In genomic region chr3:88147444-88147843, GRCm38 (mm10) we compare ENCODE assay signal across 11 mouse cellular contexts. TPM values are rescaled to one million over a fixed set of nuclear protein-coding genes. Genes with fewer than 3 reads are reported as not detected.
DNase-seq lines count a peak whose midpoint lies in the region; ATAC-seq and TF ChIP-seq lines count a peak whose summit lies in the region.
"Had no signal": no experiment of that assay in that cellular context is flagged by ENCODE, and none has a peak within 500 bp of the region (broad histone marks: within the 10 kb centered on the region; RNA-seq: fewer than 3 reads in every experiment).

No protein-coding gene starts in this region.

- no peak overlapping the region for H3K4me2 ChIP-seq in midbrain, embryonic 13.5 days (replicated peaks)
- H3K4me2 ChIP-seq in midbrain, embryonic 14.5 days (ENCODE audit: low read length) = no peak overlapping the region
- 0 out of 2 replicates have a peak overlapping the region, but pooled peaks have one; percentile 13 for H3K4me2 ChIP-seq in limb, embryonic 12.5 days
- H3K4me2 ChIP-seq: hindbrain, embryonic 12.5 days; kidney, embryonic 15.5 days had no signal

- no peak for TF ChIP-seq CTCF in heart, adult 2 months (IDR thresholded peaks at IDR 0.05)

- no peak overlapping the region for H3K9ac ChIP-seq in heart, adult 2 months (ENCODE audit: low read depth, low read length)
- no peak overlapping the region for H3K9ac ChIP-seq in midbrain, embryonic 13.5 days (replicated peaks)
- H3K9ac ChIP-seq in midbrain, embryonic 14.5 days (replicated peaks; ENCODE audit: low read length) = no peak overlapping the region
- no peak overlapping the region for H3K9ac ChIP-seq in limb, embryonic 12.5 days (replicated peaks)
- H3K9ac ChIP-seq: kidney, embryonic 15.5 days had no signal

- no peak for TF ChIP-seq POLR2A in heart, adult 2 months (IDR thresholded peaks at IDR 0.05; ENCODE audit: insufficient read depth, low read depth, low read length)

- H3K27ac ChIP-seq in heart, adult 2 months = peak overlapping the region; percentile 99
- peak overlapping the region; percentile 5; the same call in 1 of the 2 replicates for H3K27ac ChIP-seq in midbrain, embryonic 13.5 days
- H3K27ac ChIP-seq in midbrain, embryonic 14.5 days (replicated peaks; ENCODE audit: low read depth, low read length) = no peak overlapping the region
- peak overlapping the region; percentile 7; the same call in 1 of the 2 replicates for H3K27ac ChIP-seq in limb, embryonic 12.5 days
- H3K27ac ChIP-seq: kidney, embryonic 15.5 days had no signal

- peaks cover 19% of the 10 kb centered on the region for H3K79me2 ChIP-seq in heart, adult 2 months (replicated peaks; ENCODE audit: control insufficient read depth, insufficient read depth, low read length)

- intact Hi-C loops in heart, adult 2 months (cut with DNase I) = no loop called here

- no peak for ATAC-seq in midbrain, embryonic 13.5 days
- ATAC-seq in midbrain, embryonic 14.5 days (ENCODE audit: low FRiP score, low TSS enrichment) = no peak
- no peak for ATAC-seq in limb, embryonic 12.5 days (ENCODE audit: insufficient number of reproducible peaks, insufficient read depth, low FRiP score, low TSS enrichment, low read depth)

- no peak overlapping the region for H3K4me3 ChIP-seq in heart, adult 2 months
- no peak overlapping the region for H3K4me3 ChIP-seq in midbrain, embryonic 13.5 days (replicated peaks)
- no peak overlapping the region for H3K4me3 ChIP-seq in midbrain, embryonic 14.5 days (replicated peaks; ENCODE audit: low read depth, low read length)
- no peak overlapping the region for H3K4me3 ChIP-seq in limb, embryonic 12.5 days (replicated peaks)
- H3K4me3 ChIP-seq: hindbrain, embryonic 12.5 days; kidney, embryonic 15.5 days had no signal

- WGBS in heart, adult 2 months = 61% methylated on average over 2 of the region's 2 CpGs
- WGBS in midbrain, embryonic 13.5 days = 84% methylated on average over 2 of the region's 2 CpGs
- WGBS in midbrain, embryonic 14.5 days = 71% methylated on average over 2 of the region's 2 CpGs
- 69% methylated on average over 2 of the region's 2 CpGs for WGBS in limb, embryonic 12.5 days

- H3K36me3 ChIP-seq in heart, adult 2 months (ENCODE audit: control insufficient read depth, insufficient read depth, low read length) = peaks cover 20% of the 10 kb centered on the region
- no peaks in the 10 kb centered on the region for H3K36me3 ChIP-seq in midbrain, embryonic 13.5 days
- H3K36me3 ChIP-seq in midbrain, embryonic 14.5 days (ENCODE audit: control insufficient read depth, insufficient read depth, low read length) = no peaks in the 10 kb centered on the region
- 0 out of 2 replicates have a peak, but pooled peaks cover 6% of the 10 kb centered on the region for H3K36me3 ChIP-seq in limb, embryonic 12.5 days
- H3K36me3 ChIP-seq: hindbrain, embryonic 12.5 days had no signal

- H3K4me1 ChIP-seq in heart, adult 2 months (ENCODE audit: control insufficient read depth, insufficient read depth, low read length) = peaks cover 67% of the 10 kb centered on the region
- H3K4me1 ChIP-seq in midbrain, embryonic 13.5 days (replicated peaks) = peaks cover 98% of the 10 kb centered on the region
- peaks cover 73% of the 10 kb centered on the region for H3K4me1 ChIP-seq in midbrain, embryonic 14.5 days (ENCODE audit: control insufficient read depth, insufficient read depth, low read length)
- H3K4me1 ChIP-seq in limb, embryonic 12.5 days (replicated peaks) = peaks cover 94% of the 10 kb centered on the region

- peak in 1 of 2 experiments; percentile 33 for DNase-seq in heart, adult 2 months
- no peak for DNase-seq in heart, adult 18-20 months
- no peak for DNase-seq in midbrain, embryonic 14.5 days
- DNase-seq in thymus, postnatal 25 days = peak; percentile 78
- DNase-seq in adrenal gland, adult 8-10 months = no peak
- no peak for DNase-seq in layer of hippocampus, adult 18-20 months (ENCODE audit: low spot score in 2 of 2)
- DNase-seq: lung, postnatal 14 days had no signal

- H3K9me3 ChIP-seq in midbrain, embryonic 13.5 days = no peaks in the 10 kb centered on the region
- no peaks in the 10 kb centered on the region for H3K9me3 ChIP-seq in midbrain, embryonic 14.5 days (ENCODE audit: control insufficient read depth, low read length)
- no peaks in the 10 kb centered on the region for H3K9me3 ChIP-seq in limb, embryonic 12.5 days
- H3K9me3 ChIP-seq: hindbrain, embryonic 12.5 days; kidney, embryonic 15.5 days had no signal

- TF ChIP-seq EP300 in heart, adult 2 months (IDR thresholded peaks at IDR 0.05; ENCODE audit: insufficient read depth, low read depth, low read length) = no peak

- no peaks in the 10 kb centered on the region for H3K27me3 ChIP-seq in heart, adult 2 months (ENCODE audit: control insufficient read depth, insufficient read depth, low read length)
- H3K27me3 ChIP-seq in midbrain, embryonic 13.5 days = no peaks in the 10 kb centered on the region
- H3K27me3 ChIP-seq in midbrain, embryonic 14.5 days (ENCODE audit: control insufficient read depth, insufficient read depth, low read length) = no peaks in the 10 kb centered on the region
- H3K27me3 ChIP-seq in limb, embryonic 12.5 days = no peaks in the 10 kb centered on the region
- H3K27me3 ChIP-seq: hindbrain, embryonic 12.5 days; kidney, embryonic 15.5 days had no signal

RNA-seq across cellular contexts. Expression of gene Mef2d, which starts 5.3 kb away (rescaled TPM):
- total RNA-seq in heart, adult 2 months (2021) = 100 to 1,000 TPM; 118 to 129 TPM
- 119 and 122 TPM in 2 replicates for polyA plus RNA-seq in heart, adult 2 months (2012; rRNA removed)
- 100 to 1,000 TPM; 120 TPM for total RNA-seq in heart, adult 18-20 months (2021)
- 15.1 and 16.9 TPM in 2 replicates for polyA plus RNA-seq in midbrain, embryonic 13.5 days (2015; fragmentation: Nextera tagmentation; extraction: Ambion mirVana)
- 22.3 and 23.7 TPM in 2 replicates for polyA plus RNA-seq in midbrain, embryonic 14.5 days (2014; fragmentation: Nextera tagmentation; extraction: Ambion mirVana)
- 12.1 and 14.3 TPM in 2 replicates for polyA plus RNA-seq in limb, embryonic 12.5 days (2016; fragmentation: Nextera tagmentation; extraction: Ambion mirVana)
- 100 to 1,000 TPM in 1 of 4 experiments, 10 to 100 TPM in 3; 82.0 to 111 (median 89.0) TPM for total RNA-seq in adrenal gland, adult 8-10 months (2022)
- total RNA-seq in layer of hippocampus, adult 18-20 months (2021) = 100 to 1,000 TPM; 194 to 205 TPM
